Mouse (Mus musculus) heart, postnatal 0 days (tissue): Measurements from ENCODE around the gene Dnm3. TPM values are rescaled to one million over a fixed set of nuclear protein-coding genes. Genes with fewer than 3 reads are reported as not detected.
A peak's percentile ranks its signal among the peaks of the same experiment; 100 is the strongest.

Experiments used
- ATAC-seq: fragments of 200-750 bp; cut with Nextera tagmentation; 2 replicates; pipeline ENCODE4 v1.8.0; 2017; ENCODE audit warnings: low read depth, moderate number of reproducible peaks, moderate library complexity; ENCODE audit not compliant: insufficient read depth
- DNase-seq: peaks from one replicate; pipeline ENCODE4 v3.0.0-alpha.2; 2016; ENCODE audit warnings: low spot score
- H3K27ac ChIP-seq: fragments of 300-500 bp; sonication (generic); 2 replicates; pipeline ENCODE4 v1.5.1; 2014; ENCODE audit warnings: low read depth, mild to moderate bottlenecking
- H3K27me3 ChIP-seq: fragments of 300-500 bp; sonication (generic); 2 replicates; pipeline ENCODE4 v1.6.1; 2014; ENCODE audit warnings: low read length, mixed read lengths; ENCODE audit not compliant: control insufficient read depth, insufficient read depth
- H3K36me3 ChIP-seq: fragments of 300-500 bp; sonication (generic); replicated peaks from 2 replicates; pipeline ENCODE4 v1.6.1; 2014; ENCODE audit warnings: low read length, mixed read lengths; ENCODE audit not compliant: control insufficient read depth, insufficient read depth
- H3K4me1 ChIP-seq: fragments of 300-500 bp; sonication (generic); 2 replicates; pipeline ENCODE4 v1.6.1; 2014; ENCODE audit warnings: antibody characterized with exemption; ENCODE audit not compliant: control insufficient read depth, insufficient read depth
- H3K4me2 ChIP-seq: fragments of 300-500 bp; sonication (generic); 2 replicates; pipeline ENCODE4 v1.6.1; 2014; ENCODE audit warnings: low read depth, mild to moderate bottlenecking, low read length, moderate library complexity
- H3K4me3 ChIP-seq: fragments of 300-500 bp; sonication (generic); 2 replicates; pipeline ENCODE4 v1.5.1; 2014; ENCODE audit warnings: low read depth, low read length
- H3K9ac ChIP-seq: fragments of 300-500 bp; sonication (generic); replicated peaks from 2 replicates; pipeline ENCODE4 v1.6.1; 2014; ENCODE audit warnings: low read depth, low read length, mixed read lengths
- H3K9me3 ChIP-seq: fragments of 300-500 bp; sonication (generic); replicated peaks from 2 replicates; pipeline ENCODE4 v1.6.1; 2016; ENCODE audit warnings: low read length; ENCODE audit not compliant: control insufficient read depth
- CTCF ChIP-seq: IDR thresholded peaks from 2 replicates; pipeline ENCODE4 v1.5.1; 2016; ENCODE audit warnings: antibody characterized with exemption, control low read depth, low read depth
- EP300 ChIP-seq: IDR thresholded peaks from 2 replicates; pipeline ENCODE4 v1.6.1; 2016; ENCODE audit warnings: antibody characterized with exemption, low read depth
- WGBS: fragments of 180-500 bp; shearing (Covaris S2); extraction: QIAGEN DNeasy Blood & Tissue Kit; methylation state at CpG from one replicate; pipeline ENCODE4 v1.1.7; 2014; 5-methylcytosine and 5-hydroxymethylcytosine counted together
- polyA plus RNA-seq: library from polyadenylated mRNA; unstranded; fragments of >200 nt; fragmentation: Nextera tagmentation; extraction: Ambion mirVana; gene quantifications from 2 replicates; pipeline ENCODE4 v1.2.1, GENCODE M21; 2015
- total RNA-seq: library from RNA; depleted of rRNA; stranded (reverse); fragments of >200 nt; gene quantifications from 2 replicates; pipeline ENCODE4 v1.2.3, GENCODE M21; 2014; ENCODE audit warnings: low replicate concordance

The Dnm3 gene
- total and polyA plus RNA-seq, 2 experiments from 2014 or later = 1.9 to 2.4 TPM

- 0 out of 2 replicates have a peak, but pooled peaks have one; percentile 36 for ATAC-seq
- 31% methylated on average over 8 of the region's 8 CpGs for WGBS
- Histone ChIP-seq H3K27ac (no peak overlapping the region), H3K9me3 (no peaks in the 10 kb centered on the region), H3K27me3 (no peaks in the 10 kb centered on the region), H3K4me3 (no peak overlapping the region), H3K9ac (no peak overlapping the region), H3K4me2 (no peak overlapping the region), H3K4me1 (peaks cover 6% of the 10 kb centered on the region), H3K36me3 (no peaks in the 10 kb centered on the region)
- TF ChIP-seq EP300 = no peak
- TF ChIP-seq CTCF = peak; percentile 71
- peak; percentile 58 for DNase-seq
Measured at GRCm38 (mm10) chr1:162358036-162358435, 119.8 kb downstream of the Dnm3 start.

- 44% methylated on average over 5 of the region's 5 CpGs for WGBS
- TF ChIP-seq EP300 (no peak), CTCF (no peak)
- H3K4me1 ChIP-seq = no peaks in the 10 kb centered on the region
Measured at GRCm38 (mm10) chr1:162356481-162356880, 121.4 kb downstream of the Dnm3 start.

GRCm38 (mm10) chr1:162354780-162355179, 123.1 kb downstream of the Dnm3 start:
- TF ChIP-seq CTCF (no peak), EP300 (no peak)
- H3K9ac ChIP-seq = no peak overlapping the region
- H3K4me3 ChIP-seq = no peak overlapping the region
- H3K4me2 ChIP-seq = no peak overlapping the region
- no peaks in the 10 kb centered on the region for H3K4me1 ChIP-seq
- ATAC-seq (no peak), DNase-seq (no peak)
- H3K27me3 ChIP-seq = no peaks in the 10 kb centered on the region
- 68% methylated on average over 4 of the region's 4 CpGs for WGBS
- no peak overlapping the region for H3K27ac ChIP-seq
- no peaks in the 10 kb centered on the region for H3K9me3 ChIP-seq
- H3K36me3 ChIP-seq = no peaks in the 10 kb centered on the region

More at GRCm38 (mm10) chr1:162356481-162356880, 121.4 kb downstream of the Dnm3 start:
- H3K36me3 ChIP-seq = no peaks in the 10 kb centered on the region
- DNase-seq = no peak
- H3K4me3 ChIP-seq = no peak overlapping the region
- no peak overlapping the region for H3K4me2 ChIP-seq
- H3K9me3 ChIP-seq = no peaks in the 10 kb centered on the region
- ATAC-seq = no peak
- H3K9ac ChIP-seq = no peak overlapping the region
- no peaks in the 10 kb centered on the region for H3K27me3 ChIP-seq
- no peak overlapping the region for H3K27ac ChIP-seq

- 77% methylated on average over 4 of the region's 4 CpGs for WGBS
- TF ChIP-seq CTCF (no peak), EP300 (no peak)
- Histone ChIP-seq H3K4me2 (no peak overlapping the region), H3K36me3 (no peaks in the 10 kb centered on the region), H3K27ac (no peak overlapping the region), H3K4me3 (no peak overlapping the region), H3K9me3 (no peaks in the 10 kb centered on the region), H3K4me1 (no peaks in the 10 kb centered on the region), H3K27me3 (no peaks in the 10 kb centered on the region), H3K9ac (no peak overlapping the region)
- no peak for DNase-seq
- no peak for ATAC-seq
Measured at GRCm38 (mm10) chr1:162353831-162354230, 124.0 kb downstream of the Dnm3 start.

- Histone ChIP-seq H3K9me3 (no peaks in the 10 kb centered on the region), H3K27ac (no peak overlapping the region), H3K4me3 (no peak overlapping the region), H3K36me3 (no peaks in the 10 kb centered on the region), H3K27me3 (no peaks in the 10 kb centered on the region), H3K9ac (no peak overlapping the region), H3K4me2 (no peak overlapping the region), H3K4me1 (no peaks in the 10 kb centered on the region)
- TF ChIP-seq EP300 (no peak), CTCF (no peak)
- ATAC-seq = no peak
- 74% methylated on average over 6 of the region's 6 CpGs for WGBS
- DNase-seq = no peak
Measured at GRCm38 (mm10) chr1:162349306-162349705, 128.5 kb downstream of the Dnm3 start.

GRCm38 (mm10) chr1:162346456-162347011, 131.3 kb downstream of the Dnm3 start:
- Histone ChIP-seq H3K9me3 (no peaks in the 10 kb centered on the region), H3K27me3 (no peaks in the 10 kb centered on the region), H3K27ac (no peak overlapping the region), H3K4me3 (no peak overlapping the region), H3K4me2 (no peak overlapping the region), H3K4me1 (no peaks in the 10 kb centered on the region), H3K36me3 (no peaks in the 10 kb centered on the region), H3K9ac (no peak overlapping the region)
- DNase-seq (no peak), ATAC-seq (no peak)
- no peak for TF ChIP-seq EP300
- TF ChIP-seq CTCF = no peak
- WGBS = 74% methylated on average over 4 of the region's 4 CpGs
